Mouse (Mus musculus): ENCODE results near the gene Dnajc17.

DNA sequence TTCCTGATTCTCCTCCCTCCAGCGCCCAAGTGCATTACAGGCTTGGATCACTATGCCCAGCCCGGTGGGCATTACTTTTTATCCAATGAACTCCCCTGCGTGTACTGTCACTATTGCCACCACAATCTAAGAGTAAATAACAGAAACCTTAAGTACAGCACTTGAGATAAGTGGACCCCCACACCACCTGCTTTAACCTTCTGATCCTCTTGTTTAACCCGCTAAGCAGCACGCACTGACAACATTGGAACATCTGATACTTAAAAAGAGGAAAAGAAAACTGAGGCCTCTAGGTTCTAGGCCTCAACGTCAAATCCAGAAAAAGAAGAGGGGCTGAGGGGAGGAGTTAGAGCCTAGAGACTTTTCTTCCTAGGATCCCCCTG lies 643 bp downstream of the Dnajc17 start:
- TF ChIP-seq CTCF (IDR thresholded peaks at IDR 0.05; ENCODE audit: low read depth, low read length) (no peak), TAL1 (conservative IDR thresholded peaks at IDR 0.05; ENCODE audit: low read depth, low read length) (no peak), POLR2AphosphoS5 (IDR thresholded peaks at IDR 0.05; ENCODE audit: insufficient replicate concordance, low read depth, low read length) (no peak)

Data from G1E (cell line).